ENCODE assay signal across 8 mouse cellular contexts in genomic region chr9:20878710-20879065, GRCm38 (mm10). TPM values are rescaled to one million over a fixed set of nuclear protein-coding genes. Genes with fewer than 3 reads are reported as not detected.
DNase-seq lines count a peak whose midpoint lies in the region; ATAC-seq lines count a peak whose summit lies in the region.

No protein-coding gene starts in this region.

- ATAC-seq in erythroblast, adult 5-6 weeks (replicated peaks; ENCODE audit: low FRiP score, poor library complexity, severe bottlenecking): no peak
- ATAC-seq in hindbrain, embryonic 14.5 days (ENCODE audit: low FRiP score): peak; percentile 13

- peak overlapping the region; percentile 66 for H3K4me2 ChIP-seq in hindbrain, embryonic 14.5 days (replicated peaks)

- peak overlapping the region; percentile 68 for H3K4me3 ChIP-seq in erythroblast, embryonic 14.5 days (replicated peaks)
- peak overlapping the region; percentile 34 for H3K4me3 ChIP-seq in hindbrain, embryonic 14.5 days (replicated peaks; ENCODE audit: low read length)
- peak overlapping the region; percentile 31 for H3K4me3 ChIP-seq in macrophage (ENCODE audit: inconsistent target)

- no peaks in the 10 kb centered on the region for H3K9me3 ChIP-seq in erythroblast, embryonic 14.5 days (ENCODE audit: control insufficient read depth, low read length)
- no peaks in the 10 kb centered on the region for H3K9me3 ChIP-seq in hindbrain, embryonic 14.5 days (ENCODE audit: control insufficient read depth, low read length)

- no peaks in the 10 kb centered on the region for H3K27me3 ChIP-seq in erythroblast, embryonic 14.5 days (ENCODE audit: control insufficient read depth)
- H3K27me3 ChIP-seq in hindbrain, embryonic 14.5 days (ENCODE audit: control insufficient read depth, insufficient read depth, low read length): no peaks in the 10 kb centered on the region

- no peaks in the 10 kb centered on the region for H3K79me2 ChIP-seq in macrophage (ENCODE audit: inconsistent target)

- peak overlapping the region; percentile 71 for H3K9ac ChIP-seq in hindbrain, embryonic 14.5 days

- WGBS in hindbrain, embryonic 14.5 days: 26% methylated on average over 10 of the region's 10 CpGs
- WGBS in macrophage (ENCODE audit: missing documents): 21% methylated on average over 10 of the region's 10 CpGs

- H3K27ac ChIP-seq in hindbrain, embryonic 14.5 days: peak overlapping the region; percentile 92
- H3K27ac ChIP-seq in macrophage: peak overlapping the region; percentile 60

- H3K4me1 ChIP-seq in erythroblast, embryonic 14.5 days (ENCODE audit: control insufficient read depth): peaks cover 37% of the 10 kb centered on the region
- no peaks in the 10 kb centered on the region for H3K4me1 ChIP-seq in hindbrain, embryonic 14.5 days (replicated peaks; ENCODE audit: control insufficient read depth, insufficient read depth, low read length)

- peaks cover 1% of the 10 kb centered on the region; the same call in 1 of the 2 replicates for H3K36me3 ChIP-seq in erythroblast, embryonic 14.5 days (ENCODE audit: control insufficient read depth)
- H3K36me3 ChIP-seq in hindbrain, embryonic 14.5 days (replicated peaks; ENCODE audit: control insufficient read depth, insufficient read depth): no peaks in the 10 kb centered on the region
- peaks cover under 1% of the 10 kb centered on the region; the same call in 1 of the 2 replicates for H3K36me3 ChIP-seq in macrophage (ENCODE audit: inconsistent target)

- DNase-seq in right cerebral cortex, postnatal 14 days: peak; percentile 50
- DNase-seq in right cerebral cortex, adult 2 months (ENCODE audit: low spot score in 2 of 2): no peak
- DNase-seq in hindbrain, embryonic 14.5 days (ENCODE audit: low spot score): no peak
- no peak for DNase-seq in layer of hippocampus, adult 11-12 months (ENCODE audit: low spot score)
- no peak for DNase-seq in right cerebral cortex, postnatal 25 days

RNA-seq across cellular contexts. Expression of gene Angptl6, which starts 0.8 kb away (rescaled TPM):
- 0.06 and 0.19 TPM in 2 replicates for polyA plus RNA-seq in erythroblast, embryonic 14.5 days (2012)
- not detected in 2 replicates for total RNA-seq in erythroblast, adult 5-6 weeks (2015; ENCODE audit: low replicate concordance)
- total RNA-seq in erythroblast, adult 5-6 weeks (2017; ENCODE audit: low replicate concordance): not detected in 2 replicates
- 11.8 and 12.8 TPM in 2 replicates for polyA plus RNA-seq in hindbrain, embryonic 14.5 days (2014; fragmentation: Nextera tagmentation; extraction: Ambion mirVana)
- total RNA-seq in macrophage (2018; cell fraction: chromatin; rRNA removed): 1 to 10 TPM in 13 of 26 experiments, under 1 TPM in 3, not detected in 10; 0.53 to 5.4 (median 1.5) TPM
- 1 to 10 TPM in 24 of 26 experiments, under 1 TPM in 2; 0.89 to 2.5 (median 1.5) TPM for total RNA-seq in macrophage (2018; cell fraction: cytosol; rRNA removed)
- total RNA-seq in macrophage (2018; cell fraction: nucleus; rRNA removed): 1 to 10 TPM in 16 of 26 experiments, under 1 TPM in 7, not detected in 3; 0.35 to 4.9 (median 1.6) TPM
- 0.46 to 2.3 TPM (median 1.8 TPM) in 3 replicates for polyA plus RNA-seq in macrophage (2018)

RNA-seq across cellular contexts. Expression of gene Ppan, which starts 9.3 kb away (rescaled TPM):
- polyA plus RNA-seq in erythroblast, embryonic 14.5 days (2012): 14.9 and 16.4 TPM in 2 replicates
- total RNA-seq in erythroblast, adult 5-6 weeks (2015; ENCODE audit: low replicate concordance): 2.3 and 9.8 TPM in 2 replicates
- 13.0 and 15.4 TPM in 2 replicates for total RNA-seq in erythroblast, adult 5-6 weeks (2017; ENCODE audit: low replicate concordance)
- 39.5 and 40.5 TPM in 2 replicates for polyA plus RNA-seq in hindbrain, embryonic 14.5 days (2014; fragmentation: Nextera tagmentation; extraction: Ambion mirVana)
- 100 to 1,000 TPM in 1 of 26 experiments, 10 to 100 TPM in 25; 11.2 to 116 (median 35.8) TPM for total RNA-seq in macrophage (2018; cell fraction: chromatin; rRNA removed)
- total RNA-seq in macrophage (2018; cell fraction: cytosol; rRNA removed): 10 to 100 TPM in 7 of 26 experiments, 1 to 10 TPM in 19; 4.2 to 11.8 (median 8.8) TPM
- total RNA-seq in macrophage (2018; cell fraction: nucleus; rRNA removed): 100 to 1,000 TPM in 1 of 26 experiments, 10 to 100 TPM in 25; 10.4 to 102 (median 21.1) TPM
- 9.3 to 35.0 TPM (median 13.9 TPM) in 3 replicates for polyA plus RNA-seq in macrophage (2018)

RNA-seq across cellular contexts. Expression of gene A230050P20Rik, which starts 10.2 kb away (rescaled TPM):
- 0.29 and 0.57 TPM in 2 replicates for polyA plus RNA-seq in erythroblast, embryonic 14.5 days (2012)
- 1.3 and 1.5 TPM in 2 replicates for total RNA-seq in erythroblast, adult 5-6 weeks (2015; ENCODE audit: low replicate concordance)
- total RNA-seq in erythroblast, adult 5-6 weeks (2017; ENCODE audit: low replicate concordance): 1.4 and 4.9 TPM in 2 replicates
- 5.8 and 6.9 TPM in 2 replicates for polyA plus RNA-seq in hindbrain, embryonic 14.5 days (2014; fragmentation: Nextera tagmentation; extraction: Ambion mirVana)
- total RNA-seq in macrophage (2018; cell fraction: chromatin; rRNA removed): 100 to 1,000 TPM in 1 of 26 experiments, 10 to 100 TPM in 25; 27.6 to 125 (median 59.8) TPM
- 10 to 100 TPM in 4 of 26 experiments, 1 to 10 TPM in 22; 3.9 to 12.1 (median 7.8) TPM for total RNA-seq in macrophage (2018; cell fraction: cytosol; rRNA removed)
- total RNA-seq in macrophage (2018; cell fraction: nucleus; rRNA removed): 10 to 100 TPM; 22.4 to 90.6 (median 51.6) TPM
- polyA plus RNA-seq in macrophage (2018): 9.0 to 17.6 TPM (median 12.0 TPM) in 3 replicates

RNA-seq across cellular contexts. Expression of gene Eif3g, which starts 19.7 kb away (rescaled TPM):
- 46.8 and 55.3 TPM in 2 replicates for polyA plus RNA-seq in erythroblast, embryonic 14.5 days (2012)
- 26.3 and 41.0 TPM in 2 replicates for total RNA-seq in erythroblast, adult 5-6 weeks (2015; ENCODE audit: low replicate concordance)
- 23.2 and 23.7 TPM in 2 replicates for total RNA-seq in erythroblast, adult 5-6 weeks (2017; ENCODE audit: low replicate concordance)
- polyA plus RNA-seq in hindbrain, embryonic 14.5 days (2014; fragmentation: Nextera tagmentation; extraction: Ambion mirVana): 216 and 231 TPM in 2 replicates
- total RNA-seq in macrophage (2018; cell fraction: chromatin; rRNA removed): 100 to 1,000 TPM in 1 of 26 experiments, 10 to 100 TPM in 25; 22.8 to 165 (median 60.4) TPM
- total RNA-seq in macrophage (2018; cell fraction: cytosol; rRNA removed): 10 to 100 TPM; 54.0 to 83.6 (median 69.2) TPM
- 10 to 100 TPM; 26.2 to 82.9 (median 39.4) TPM for total RNA-seq in macrophage (2018; cell fraction: nucleus; rRNA removed)
- 76.8 to 138 TPM (median 100 TPM) in 3 replicates for polyA plus RNA-seq in macrophage (2018)
